Mouse (Mus musculus): ENCODE measurements around the gene Rnf144b. TPM values are rescaled to one million over a fixed set of nuclear protein-coding genes. Genes with fewer than 3 reads are reported as not detected.

Gene Rnf144b
- total RNA-seq, 2 experiments from 2014 or later = 7.0 to 10.8 TPM

- ATAC-seq (replicated peaks; ENCODE audit: poor library complexity) = no peak
Observed at GRCm38 (mm10) chr13:47215815-47216585, 93.5 kb downstream of the Rnf144b start.

GRCm38 (mm10) chr13:47217107-47217571 lies 94.7 kb downstream of the Rnf144b start:
- no peak for ATAC-seq (replicated peaks; ENCODE audit: poor library complexity)

GRCm38 (mm10) chr13:47218351-47218750 lies 95.9 kb downstream of the Rnf144b start:
- ATAC-seq (replicated peaks; ENCODE audit: poor library complexity) = no peak

- ATAC-seq (replicated peaks; ENCODE audit: poor library complexity) = no peak
Observed at GRCm38 (mm10) chr13:47220426-47220825, 98.0 kb downstream of the Rnf144b start.

GRCm38 (mm10) chr13:47223576-47224538 lies 101.4 kb downstream of the Rnf144b start:
- no peak for ATAC-seq (replicated peaks; ENCODE audit: poor library complexity)

- no peak for ATAC-seq (replicated peaks; ENCODE audit: poor library complexity)
Observed at GRCm38 (mm10) chr13:47224648-47225323, 102.3 kb downstream of the Rnf144b start.

GRCm38 (mm10) chr13:47225324-47225697 lies 102.9 kb downstream of the Rnf144b start:
- no peak for ATAC-seq (replicated peaks; ENCODE audit: poor library complexity)

GRCm38 (mm10) chr13:47225802-47226201 lies 103.3 kb downstream of the Rnf144b start:
- peak; percentile 81 for ATAC-seq (replicated peaks; ENCODE audit: poor library complexity)

GRCm38 (mm10) chr13:47226521-47226920 lies 104.1 kb downstream of the Rnf144b start:
- no peak for ATAC-seq (replicated peaks; ENCODE audit: poor library complexity)

- ATAC-seq (replicated peaks; ENCODE audit: poor library complexity) = no peak
Observed at GRCm38 (mm10) chr13:47228201-47228600, 105.7 kb downstream of the Rnf144b start.

- ATAC-seq (replicated peaks; ENCODE audit: poor library complexity) = no peak
Observed at GRCm38 (mm10) chr13:47228626-47229190, 106.3 kb downstream of the Rnf144b start.

- ATAC-seq (replicated peaks; ENCODE audit: poor library complexity) = peak; percentile 86
Observed at GRCm38 (mm10) chr13:47232163-47232562, 109.7 kb downstream of the Rnf144b start.

- no peak for ATAC-seq (replicated peaks; ENCODE audit: poor library complexity)
Observed at GRCm38 (mm10) chr13:47237376-47237775, 114.9 kb downstream of the Rnf144b start.

GRCm38 (mm10) chr13:47238131-47238530 lies 115.7 kb downstream of the Rnf144b start:
- no peak for ATAC-seq (replicated peaks; ENCODE audit: poor library complexity)

- no peak for ATAC-seq (replicated peaks; ENCODE audit: poor library complexity)
Observed at GRCm38 (mm10) chr13:47243569-47243968, 121.1 kb downstream of the Rnf144b start.

GRCm38 (mm10) chr13:47244771-47245170 lies 122.3 kb downstream of the Rnf144b start:
- peak; percentile 97 for ATAC-seq (replicated peaks; ENCODE audit: poor library complexity)

- ATAC-seq (replicated peaks; ENCODE audit: poor library complexity) = no peak
Observed at GRCm38 (mm10) chr13:47246459-47246858, 124.0 kb downstream of the Rnf144b start.

GRCm38 (mm10) chr13:47247156-47247800 lies 124.8 kb downstream of the Rnf144b start:
- ATAC-seq (replicated peaks; ENCODE audit: poor library complexity) = no peak

GRCm38 (mm10) chr13:47248289-47249010 lies 126.0 kb downstream of the Rnf144b start:
- ATAC-seq (replicated peaks; ENCODE audit: poor library complexity) = no peak

All from megakaryocyte progenitor cell, adult 5-6 weeks (primary cell).